Mouse (Mus musculus) bone marrow, adult 2 months (tissue): Measurements from ENCODE around the gene Zdhhc23. TPM values are rescaled to one million over a fixed set of nuclear protein-coding genes. Genes with fewer than 3 reads are reported as not detected.

Experiments
- H3K27ac ChIP-seq: fragments of 200-500 bp; 2 replicates; pipeline ENCODE4 v1.5.1; 2012; ENCODE audit warnings: low read depth, mild to moderate bottlenecking, control low read depth, inconsistent platforms, low read length; ENCODE audit not compliant: control insufficient read depth, poor library complexity, insufficient read depth
- H3K4me1 ChIP-seq: fragments of 200-500 bp; 2 replicates; pipeline ENCODE4 v1.6.1; 2011; ENCODE audit warnings: low read length; ENCODE audit not compliant: control insufficient read depth, insufficient read depth
- H3K4me3 ChIP-seq: fragments of 200-500 bp; replicated peaks from 2 replicates; pipeline ENCODE3; 2011; ENCODE audit warnings: mild to moderate bottlenecking, low read depth, low read length, control low read depth; ENCODE audit not compliant: control insufficient read depth
- CTCF ChIP-seq: fragments of 200-500 bp; IDR thresholded peaks from 2 replicates; pipeline ENCODE4 v1.5.1; 2011; ENCODE audit warnings: low read length, control low read depth; ENCODE audit not compliant: control insufficient read depth, insufficient read depth
- POLR2A ChIP-seq: fragments of 200-500 bp; IDR thresholded peaks from 2 replicates; pipeline ENCODE4 v1.6.1; 2011; ENCODE audit warnings: low read depth, mild to moderate bottlenecking, control low read depth, low read length, borderline replicate concordance; ENCODE audit not compliant: control insufficient read depth
- WGBS: fragments of 180-500 bp; shearing (Covaris S2); methylation state at CpG from one replicate; pipeline ENCODE4 v1.1.7; 2018; 5-methylcytosine and 5-hydroxymethylcytosine counted together
- polyA plus RNA-seq: library from polyadenylated mRNA; stranded (reverse); fragments of >200 nt; gene quantifications from 2 replicates; pipeline ENCODE4 v1.2.4, GENCODE M21; 2011; ENCODE audit warnings: low replicate concordance; ENCODE audit not compliant: missing spikeins, insufficient read depth, insufficient read length

The Zdhhc23 gene
- polyA plus RNA-seq, 1 experiment, result 1.5 TPM

DNA sequence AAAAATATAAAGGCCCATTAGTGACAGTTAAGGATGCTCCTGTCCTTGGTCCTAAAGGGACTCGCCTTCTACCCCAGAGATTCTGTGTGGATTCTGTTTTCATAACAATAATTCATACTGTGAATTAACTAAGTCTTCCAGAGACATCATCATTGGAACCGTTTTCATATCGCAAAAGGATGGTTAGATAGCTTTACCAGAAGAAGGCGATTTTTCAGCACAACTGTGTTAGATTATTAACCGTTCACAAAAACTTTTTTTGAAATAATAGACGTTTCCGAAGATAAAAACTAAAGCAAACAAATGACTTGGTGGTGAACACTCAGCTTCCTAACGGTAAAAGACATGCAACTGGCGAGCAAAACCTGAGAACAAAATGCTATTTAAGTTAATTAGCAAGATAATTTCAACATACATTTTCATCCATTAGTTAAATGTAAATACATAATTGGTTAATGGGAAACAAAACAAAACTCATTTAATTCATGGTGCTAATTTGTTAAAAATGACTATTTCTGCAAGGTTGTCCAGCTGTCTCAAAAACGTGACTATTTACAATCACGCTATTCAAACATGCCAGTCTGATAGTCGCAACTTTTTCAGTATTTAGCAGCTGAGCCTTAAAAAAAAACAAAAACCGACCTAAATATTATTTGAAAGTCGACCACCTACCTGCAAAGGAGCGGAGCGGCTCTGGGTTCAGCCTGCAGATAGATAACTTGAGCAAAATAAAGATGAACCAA is 36.0 kb upstream of the Zdhhc23 start:
- peak overlapping the region; percentile 39 for H3K4me3 ChIP-seq
- WGBS, result 17% methylated on average over 16 of the region's 16 CpGs
- TF ChIP-seq POLR2A, result no peak
- TF ChIP-seq CTCF, result no peak
- no peak overlapping the region for H3K27ac ChIP-seq
- peaks cover 1% of the 10 kb centered on the region; the same call in 1 of the 2 replicates for H3K4me1 ChIP-seq

DNA sequence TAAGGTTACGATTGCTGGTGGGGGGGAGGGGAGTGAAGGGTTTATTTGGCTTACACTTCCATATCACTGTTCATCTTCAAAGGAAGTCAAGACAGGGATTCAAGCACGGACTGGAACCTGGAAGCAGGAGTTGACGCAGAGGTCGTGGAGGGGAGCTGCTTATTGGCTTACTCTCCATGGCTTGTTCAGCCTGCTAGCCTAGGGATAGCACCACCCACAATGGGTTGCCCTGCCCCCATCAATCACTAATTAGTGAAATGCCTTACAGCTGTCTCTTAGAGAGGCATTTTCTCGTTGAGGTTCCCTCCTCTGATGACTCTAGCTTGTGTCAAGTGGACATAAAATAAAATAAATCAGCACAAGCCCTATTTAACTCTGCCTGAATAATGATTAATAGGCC is 31.4 kb upstream of the Zdhhc23 start:
- WGBS, result 83% methylated on average over 5 of the region's 5 CpGs
- TF ChIP-seq CTCF (no peak), POLR2A (no peak)
- H3K4me1 ChIP-seq, result no peaks in the 10 kb centered on the region

DNA sequence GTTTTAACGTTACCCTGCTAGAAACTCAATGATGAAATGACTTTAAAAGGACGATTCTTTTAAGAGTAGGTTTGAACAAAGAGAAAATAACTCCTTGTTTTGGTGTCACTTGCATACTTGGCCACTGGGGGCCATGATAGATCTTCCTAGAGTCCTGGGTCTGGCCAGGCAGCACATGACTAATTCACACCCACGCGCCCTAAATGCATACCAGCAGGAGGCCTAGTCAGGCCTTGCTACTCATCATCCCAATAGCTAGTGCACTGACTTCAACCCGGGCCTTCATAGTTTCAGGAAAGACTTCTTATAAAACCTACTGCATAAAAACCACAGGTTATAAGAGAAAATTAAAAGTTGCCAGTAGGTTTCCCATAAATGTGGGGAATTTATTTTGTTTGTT is 22.5 kb upstream of the Zdhhc23 start:
- Histone ChIP-seq H3K4me3 (no peak overlapping the region), H3K4me1 (no peaks in the 10 kb centered on the region), H3K27ac (no peak overlapping the region)
- no peak for TF ChIP-seq CTCF
- TF ChIP-seq POLR2A, result no peak
- 57% methylated on average over 5 of the region's 5 CpGs for WGBS

More for the DNA sequence above, 31.4 kb upstream of the Zdhhc23 start:
- H3K4me3 ChIP-seq, result no peak overlapping the region
- H3K27ac ChIP-seq, result no peak overlapping the region

DNA sequence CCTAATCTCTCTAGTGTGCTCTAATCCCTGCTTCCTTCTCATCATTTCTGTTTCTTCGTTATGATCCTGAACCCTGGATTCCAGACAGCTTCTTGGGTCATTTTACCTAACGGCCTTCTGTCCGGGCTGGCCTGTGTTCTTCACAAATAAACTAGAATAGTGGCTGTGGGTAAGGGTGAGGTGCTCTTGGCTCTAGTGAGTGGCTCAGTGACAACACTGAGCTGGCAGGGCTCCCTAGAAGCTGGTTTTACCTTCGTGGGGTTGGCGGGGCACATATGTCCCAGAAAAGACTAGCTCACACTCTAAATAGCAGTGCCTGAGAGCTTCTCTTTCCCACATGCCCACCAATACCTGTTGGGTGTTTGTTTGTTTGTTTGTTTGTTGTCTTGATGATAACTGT is 19.9 kb upstream of the Zdhhc23 start:
- 84% methylated on average over 5 of the region's 5 CpGs for WGBS
- no peak overlapping the region for H3K27ac ChIP-seq

DNA sequence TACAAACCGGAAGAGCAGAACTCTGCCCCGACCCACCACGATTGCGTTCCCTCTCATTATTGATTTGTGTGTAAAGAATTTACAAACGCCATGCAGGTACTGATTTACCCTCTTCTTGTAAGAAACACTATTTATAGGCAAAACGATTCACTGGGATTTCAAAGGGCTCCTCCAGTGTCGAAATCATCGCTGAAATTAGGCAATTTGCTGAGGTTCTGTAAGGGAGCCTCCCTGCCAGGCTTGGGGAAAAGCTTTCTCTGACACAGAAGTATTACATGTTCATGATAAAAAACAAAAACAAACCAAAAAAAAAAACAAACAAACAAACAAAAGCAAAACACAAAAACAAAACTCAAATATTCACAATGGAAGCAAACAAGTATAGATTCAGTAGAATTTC is 19.5 kb upstream of the Zdhhc23 start:
- WGBS, result 78% methylated on average over 8 of the region's 8 CpGs
- no peaks in the 10 kb centered on the region for H3K4me1 ChIP-seq
- no peak overlapping the region for H3K4me3 ChIP-seq
- TF ChIP-seq POLR2A (no peak), CTCF (no peak)
- H3K27ac ChIP-seq, result no peak overlapping the region

More for the DNA sequence above, 19.9 kb upstream of the Zdhhc23 start:
- H3K4me3 ChIP-seq, result no peak overlapping the region
- no peak for TF ChIP-seq CTCF
- no peak for TF ChIP-seq POLR2A
- H3K4me1 ChIP-seq, result no peaks in the 10 kb centered on the region

DNA sequence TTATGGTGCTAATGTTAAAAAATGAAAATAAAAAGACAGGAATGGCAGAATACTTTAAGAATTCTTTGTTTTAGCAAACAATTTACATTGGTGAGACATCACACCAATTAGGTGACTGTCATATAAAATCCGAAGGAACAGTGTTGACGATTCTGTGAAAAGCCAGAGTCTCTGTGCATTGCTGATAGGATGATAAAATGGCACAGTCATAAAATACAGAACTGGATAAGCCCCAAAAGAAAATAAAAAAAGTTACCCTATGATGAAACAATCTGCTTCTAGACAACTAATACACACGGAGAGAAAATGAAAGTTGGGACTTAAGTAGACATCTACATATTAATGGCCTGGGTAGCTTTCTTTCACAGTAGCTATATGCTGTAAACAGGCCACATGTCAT is 15.0 kb upstream of the Zdhhc23 start:
- H3K4me1 ChIP-seq, result no peaks in the 10 kb centered on the region
- no peak for TF ChIP-seq POLR2A
- no peak for TF ChIP-seq CTCF
- no peak overlapping the region for H3K27ac ChIP-seq
- H3K4me3 ChIP-seq, result no peak overlapping the region
- 68% methylated on average over 3 of the region's 3 CpGs for WGBS

DNA sequence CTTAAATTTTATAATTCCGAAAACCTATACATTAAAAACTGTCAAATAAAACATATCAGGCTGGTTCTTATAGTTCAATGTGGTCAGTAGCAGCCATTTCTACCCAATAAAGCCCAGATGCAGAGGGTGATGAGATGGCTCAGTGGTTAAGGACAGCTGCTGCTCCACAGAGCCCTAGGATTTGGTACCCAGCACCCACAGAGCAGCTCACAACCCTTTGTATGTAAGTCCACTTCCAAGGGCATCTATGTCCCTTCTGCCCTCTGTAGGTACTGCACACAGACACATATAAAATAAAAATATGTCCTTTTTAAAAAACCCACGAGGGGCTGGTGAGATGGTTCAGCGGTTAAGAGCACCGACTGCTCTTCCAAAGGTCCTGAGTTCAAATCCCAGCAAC is 6.7 kb upstream of the Zdhhc23 start:
- 91% methylated on average over 4 of the region's 4 CpGs for WGBS
- TF ChIP-seq CTCF (no peak), POLR2A (no peak)
- Histone ChIP-seq H3K4me1 (no peaks in the 10 kb centered on the region), H3K27ac (no peak overlapping the region), H3K4me3 (no peak overlapping the region)

DNA sequence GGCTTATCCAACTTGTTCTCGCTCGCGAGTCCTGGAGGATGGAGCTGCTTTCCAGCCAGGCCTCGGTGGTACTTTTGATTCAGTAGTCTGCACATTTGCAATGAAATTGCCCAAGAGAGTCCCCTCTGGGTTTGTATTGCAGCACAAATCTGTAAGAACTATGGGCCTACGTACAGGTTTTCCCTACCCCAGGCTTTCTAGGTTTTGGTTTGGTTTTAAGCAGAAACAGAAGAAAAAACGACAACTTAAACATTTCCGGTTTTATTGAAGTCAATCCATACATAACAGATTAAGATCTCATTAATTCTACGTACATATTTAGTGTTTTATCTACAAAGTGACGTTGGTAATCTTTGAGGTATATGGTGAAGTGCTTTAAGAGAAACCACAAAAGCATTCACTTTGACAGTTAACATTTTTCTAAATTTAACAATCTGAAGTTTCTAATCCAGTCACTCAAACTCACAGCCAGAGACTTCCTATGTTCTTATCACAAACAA is 569 bp upstream of the Zdhhc23 start:
- TF ChIP-seq POLR2A, result no peak
- TF ChIP-seq CTCF, result no peak
- WGBS, result 7% methylated on average over 9 of the region's 9 CpGs
- Histone ChIP-seq H3K4me3 (peak overlapping the region; percentile 53), H3K27ac (no peak overlapping the region; the same call in 1 of the 2 replicates), H3K4me1 (no peaks in the 10 kb centered on the region)

DNA sequence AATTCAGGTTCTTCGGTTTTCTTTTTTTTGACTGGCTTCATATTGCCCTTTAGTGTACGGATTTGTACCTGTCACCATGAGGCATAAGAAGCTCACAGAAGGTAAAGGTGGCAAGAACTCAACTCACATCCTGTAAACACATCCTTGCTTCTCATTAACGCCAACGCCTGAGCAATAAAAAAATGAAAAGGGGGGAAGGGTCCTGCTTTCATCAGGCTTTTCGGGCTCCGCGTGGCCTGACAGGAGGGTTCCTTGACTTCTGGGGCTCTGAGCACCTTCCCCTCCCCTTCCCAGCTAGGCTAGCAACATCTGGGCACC is 622 bp downstream of the Zdhhc23 start:
- H3K27ac ChIP-seq, result no peak overlapping the region; the same call in 1 of the 2 replicates
- 29% methylated on average over 7 of the region's 7 CpGs for WGBS
- no peak for TF ChIP-seq CTCF
- TF ChIP-seq POLR2A, result no peak
- H3K4me3 ChIP-seq, result peak overlapping the region; percentile 67
- H3K4me1 ChIP-seq, result no peaks in the 10 kb centered on the region
